8 mouse cellular contexts compared by ENCODE assay signal in the genomic region with DNA sequence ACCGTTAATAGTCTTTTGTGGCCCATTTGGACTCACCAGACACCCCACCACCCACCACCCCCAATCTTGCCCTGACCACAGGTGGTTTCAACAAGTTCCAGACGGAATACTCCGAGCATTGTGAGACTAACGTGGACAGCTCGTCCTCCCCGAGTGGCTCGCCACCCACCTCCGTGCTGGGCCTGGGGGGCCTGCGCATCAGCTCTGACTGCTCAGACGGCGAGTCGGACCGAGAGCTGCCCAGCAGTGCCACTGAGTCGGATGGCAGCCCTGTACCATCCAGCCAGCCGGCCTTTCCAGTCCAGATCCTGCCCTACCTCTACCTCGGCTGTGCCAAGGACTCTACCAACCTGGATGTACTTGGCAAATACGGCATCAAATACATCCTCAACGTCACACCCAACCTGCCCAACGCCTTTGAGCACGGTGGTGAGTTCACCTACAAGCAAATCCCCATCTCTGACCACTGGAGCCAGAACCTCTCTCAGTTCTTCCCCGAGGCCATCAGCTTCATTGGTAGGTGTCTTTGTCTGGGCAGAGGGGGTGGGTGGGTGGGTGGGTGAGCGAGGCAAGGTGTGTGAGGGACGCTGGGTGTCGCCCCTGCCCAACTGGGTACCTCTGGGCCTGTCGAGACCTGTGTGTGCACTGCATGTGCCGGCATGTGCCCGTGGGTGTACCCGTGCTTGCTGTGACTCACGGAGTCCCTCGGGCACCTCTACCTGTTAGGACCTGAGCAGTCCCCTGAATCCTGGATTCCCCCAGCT. TPM values are rescaled to one million over a fixed set of nuclear protein-coding genes. Genes with fewer than 3 reads are reported as not detected.
DNase-seq lines count a peak whose midpoint lies in the region; ATAC-seq and TF ChIP-seq lines count a peak whose summit lies in the region.

No protein-coding gene starts in this region.

- TF ChIP-seq CTCF in lung, embryonic 14.5 days (IDR thresholded peaks at IDR 0.05; ENCODE audit: low read depth): no peak

- H3K36me3 ChIP-seq in lung, embryonic 14.5 days (ENCODE audit: insufficient read depth): peaks cover 49% of the 10 kb centered on the region
- peaks cover 5% of the 10 kb centered on the region; the same call in 1 of the 2 replicates for H3K36me3 ChIP-seq in forebrain, embryonic 11.5 days (ENCODE audit: control insufficient read depth, insufficient read depth, low read length)
- H3K36me3 ChIP-seq in intestine, embryonic 16.5 days (ENCODE audit: control insufficient read depth, insufficient read depth, low read length): peaks cover 12% of the 10 kb centered on the region
- H3K36me3 ChIP-seq in neural tube, embryonic 15.5 days: peaks cover 22% of the 10 kb centered on the region

- DNase-seq in lung, embryonic 14.5 days: no peak
- DNase-seq in lung, postnatal 36 days: no peak
- no peak for DNase-seq in forebrain, embryonic 11.5 days (ENCODE audit: low spot score)
- DNase-seq in spleen, postnatal 36 days (ENCODE audit: low spot score in 2 of 2): no peak
- no peak for DNase-seq in c-Kit-positive CD71-positive TER-119-positive erythroid progenitor cells, embryonic 14.5 days (ENCODE audit: low spot score)
- no peak for DNase-seq in kidney, adult 9 months

- H3K27ac ChIP-seq in lung, embryonic 14.5 days (ENCODE audit: low read depth): peak overlapping the region; percentile 59
- no peak overlapping the region for H3K27ac ChIP-seq in forebrain, embryonic 11.5 days (ENCODE audit: low read depth, low read length)
- no peak overlapping the region for H3K27ac ChIP-seq in intestine, embryonic 16.5 days (ENCODE audit: low read length)
- no peak overlapping the region for H3K27ac ChIP-seq in neural tube, embryonic 15.5 days (replicated peaks)

- WGBS in lung, embryonic 14.5 days: 76% methylated on average over 30 of the region's 30 CpGs
- WGBS in forebrain, embryonic 11.5 days: 82% methylated on average over 30 of the region's 30 CpGs
- WGBS in intestine, embryonic 16.5 days: 84% methylated on average over 30 of the region's 30 CpGs
- 90% methylated on average over 30 of the region's 30 CpGs for WGBS in neural tube, embryonic 15.5 days

- H3K9ac ChIP-seq in lung, embryonic 14.5 days: peak overlapping the region; percentile 34; the same call in 1 of the 2 replicates
- H3K9ac ChIP-seq in forebrain, embryonic 11.5 days (ENCODE audit: low read length): no peak overlapping the region; the same call in 1 of the 2 replicates
- H3K9ac ChIP-seq in intestine, embryonic 16.5 days (ENCODE audit: low read depth, low read length): 0 out of 2 replicates have a peak overlapping the region, but pooled peaks have one; percentile 14
- H3K9ac ChIP-seq in neural tube, embryonic 15.5 days (replicated peaks): peak overlapping the region; percentile 95

- H3K4me3 ChIP-seq in lung, embryonic 14.5 days (ENCODE audit: low read depth, low read length): peak overlapping the region; percentile 85
- peak overlapping the region; percentile 86 for H3K4me3 ChIP-seq in forebrain, embryonic 11.5 days (ENCODE audit: low read depth, low read length)
- no peak overlapping the region; the same call in 1 of the 2 replicates for H3K4me3 ChIP-seq in intestine, embryonic 16.5 days (ENCODE audit: low read length)
- peak overlapping the region; percentile 87 for H3K4me3 ChIP-seq in neural tube, embryonic 15.5 days (replicated peaks)

- peak overlapping the region; percentile 99 for H3K4me2 ChIP-seq in lung, embryonic 14.5 days
- H3K4me2 ChIP-seq in forebrain, embryonic 11.5 days (ENCODE audit: low read depth, low read length, severe bottlenecking): peak overlapping the region; percentile 98
- peak overlapping the region; percentile 98 for H3K4me2 ChIP-seq in intestine, embryonic 16.5 days (ENCODE audit: low read depth, low read length)
- H3K4me2 ChIP-seq in neural tube, embryonic 15.5 days: peak overlapping the region; percentile 96

- no peaks in the 10 kb centered on the region for H3K27me3 ChIP-seq in lung, embryonic 14.5 days (ENCODE audit: insufficient read depth, low read length)
- no peaks in the 10 kb centered on the region for H3K27me3 ChIP-seq in forebrain, embryonic 11.5 days (ENCODE audit: control insufficient read depth, insufficient read depth, low read length)
- no peaks in the 10 kb centered on the region for H3K27me3 ChIP-seq in intestine, embryonic 16.5 days (replicated peaks; ENCODE audit: control insufficient read depth, insufficient read depth, low read length)
- H3K27me3 ChIP-seq in neural tube, embryonic 15.5 days (replicated peaks): no peaks in the 10 kb centered on the region

- peaks cover 22% of the 10 kb centered on the region for H3K4me1 ChIP-seq in lung, embryonic 14.5 days (ENCODE audit: insufficient read depth)
- peaks cover 9% of the 10 kb centered on the region for H3K4me1 ChIP-seq in forebrain, embryonic 11.5 days (replicated peaks; ENCODE audit: control insufficient read depth, insufficient read depth, low read length)
- peaks cover 29% of the 10 kb centered on the region for H3K4me1 ChIP-seq in intestine, embryonic 16.5 days (ENCODE audit: control insufficient read depth, insufficient read depth, low read length)
- H3K4me1 ChIP-seq in neural tube, embryonic 15.5 days: peaks cover 53% of the 10 kb centered on the region

- no peaks in the 10 kb centered on the region for H3K9me3 ChIP-seq in lung, embryonic 14.5 days (ENCODE audit: low read depth, low read length)
- H3K9me3 ChIP-seq in forebrain, embryonic 11.5 days (ENCODE audit: control insufficient read depth, low read length): no peaks in the 10 kb centered on the region
- H3K9me3 ChIP-seq in intestine, embryonic 16.5 days (ENCODE audit: control insufficient read depth, low read length): no peaks in the 10 kb centered on the region
- no peaks in the 10 kb centered on the region for H3K9me3 ChIP-seq in neural tube, embryonic 15.5 days (replicated peaks)

- ATAC-seq in lung, embryonic 14.5 days (ENCODE audit: insufficient read depth): no peak
- no peak for ATAC-seq in forebrain, embryonic 11.5 days (replicated peaks; ENCODE audit: low FRiP score)
- ATAC-seq in intestine, embryonic 16.5 days: no peak
- no peak for ATAC-seq in neural tube, embryonic 15.5 days (ENCODE audit: low FRiP score)

RNA-seq across cellular contexts. Expression of a gene that starts 2.4 kb away (rescaled TPM):
- polyA plus RNA-seq in lung, embryonic 14.5 days (2014; fragmentation: Nextera tagmentation; extraction: Ambion mirVana): 23.9 and 27.3 TPM in 2 replicates
- polyA plus RNA-seq in forebrain, embryonic 11.5 days (2014; fragmentation: Nextera tagmentation; extraction: Ambion mirVana): 26.8 and 27.6 TPM in 2 replicates
- polyA plus RNA-seq in intestine, embryonic 16.5 days (2015; fragmentation: Nextera tagmentation; extraction: Ambion mirVana): 4.8 and 6.3 TPM in 2 replicates
- polyA plus RNA-seq in neural tube, embryonic 15.5 days (2015; fragmentation: Nextera tagmentation; extraction: Ambion mirVana): 13.9 and 16.4 TPM in 2 replicates

RNA-seq across cellular contexts. Expression of a gene that starts 58.5 kb away (rescaled TPM):
- polyA plus RNA-seq in lung, embryonic 14.5 days (2014; fragmentation: Nextera tagmentation; extraction: Ambion mirVana): 1,268 and 1,276 TPM in 2 replicates
- 879 and 889 TPM in 2 replicates for polyA plus RNA-seq in forebrain, embryonic 11.5 days (2014; fragmentation: Nextera tagmentation; extraction: Ambion mirVana)
- polyA plus RNA-seq in intestine, embryonic 16.5 days (2015; fragmentation: Nextera tagmentation; extraction: Ambion mirVana): 866 and 931 TPM in 2 replicates
- 656 and 712 TPM in 2 replicates for polyA plus RNA-seq in neural tube, embryonic 15.5 days (2015; fragmentation: Nextera tagmentation; extraction: Ambion mirVana)
